Mouse (Mus musculus) bone marrow, adult 2 months (tissue): ENCODE data around the gene Reep1. TPM values are rescaled to one million over a fixed set of nuclear protein-coding genes. Genes with fewer than 3 reads are reported as not detected.

Experiments used
- H3K27ac ChIP-seq: fragments of 200-500 bp; 2 replicates; pipeline ENCODE4 v1.5.1; 2012; ENCODE audit warnings: low read depth, mild to moderate bottlenecking, control low read depth, inconsistent platforms, low read length; ENCODE audit not compliant: control insufficient read depth, poor library complexity, insufficient read depth
- H3K4me1 ChIP-seq: fragments of 200-500 bp; 2 replicates; pipeline ENCODE4 v1.6.1; 2011; ENCODE audit warnings: low read length; ENCODE audit not compliant: control insufficient read depth, insufficient read depth
- H3K4me3 ChIP-seq: fragments of 200-500 bp; replicated peaks from 2 replicates; pipeline ENCODE3; 2011; ENCODE audit warnings: mild to moderate bottlenecking, low read depth, low read length, control low read depth; ENCODE audit not compliant: control insufficient read depth
- CTCF ChIP-seq: fragments of 200-500 bp; IDR thresholded peaks from 2 replicates; pipeline ENCODE4 v1.5.1; 2011; ENCODE audit warnings: low read length, control low read depth; ENCODE audit not compliant: control insufficient read depth, insufficient read depth
- POLR2A ChIP-seq: fragments of 200-500 bp; IDR thresholded peaks from 2 replicates; pipeline ENCODE4 v1.6.1; 2011; ENCODE audit warnings: low read depth, mild to moderate bottlenecking, control low read depth, low read length, borderline replicate concordance; ENCODE audit not compliant: control insufficient read depth
- WGBS: fragments of 180-500 bp; shearing (Covaris S2); methylation state at CpG from one replicate; pipeline ENCODE4 v1.1.7; 2018; 5-methylcytosine and 5-hydroxymethylcytosine counted together
- polyA plus RNA-seq: library from polyadenylated mRNA; stranded (reverse); fragments of >200 nt; gene quantifications from 2 replicates; pipeline ENCODE4 v1.2.4, GENCODE M21; 2011; ENCODE audit warnings: low replicate concordance; ENCODE audit not compliant: missing spikeins, insufficient read depth, insufficient read length

Reep1 gene
- polyA plus RNA-seq, 1 experiment, result 0.90 TPM

DNA sequence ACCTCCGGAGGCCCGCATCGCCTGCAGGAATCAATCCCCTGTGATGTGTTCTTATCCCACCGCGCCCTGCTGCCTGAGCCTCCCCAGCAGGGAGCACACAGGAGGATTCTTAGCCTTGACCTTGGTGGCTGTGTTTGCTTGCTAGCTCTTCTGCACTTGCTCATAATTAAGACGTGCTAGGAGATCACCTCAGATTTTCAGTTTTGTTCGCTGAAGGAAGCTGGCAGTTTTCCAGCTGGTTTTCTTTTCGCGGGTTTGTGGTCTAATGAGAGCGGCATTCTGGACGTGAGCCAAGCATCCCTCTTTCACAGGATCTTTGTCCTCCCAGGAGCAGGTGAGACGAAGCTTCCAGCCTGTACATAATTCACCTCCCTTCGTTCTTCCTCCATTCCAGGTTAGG, 33.6 kb downstream of the Reep1 start:
- TF ChIP-seq POLR2A (no peak), CTCF (no peak)
- Histone ChIP-seq H3K4me3 (no peak overlapping the region), H3K4me1 (no peaks in the 10 kb centered on the region; the same call in 1 of the 2 replicates), H3K27ac (no peak overlapping the region)
- 37% methylated on average over 13 of the region's 13 CpGs for WGBS

DNA sequence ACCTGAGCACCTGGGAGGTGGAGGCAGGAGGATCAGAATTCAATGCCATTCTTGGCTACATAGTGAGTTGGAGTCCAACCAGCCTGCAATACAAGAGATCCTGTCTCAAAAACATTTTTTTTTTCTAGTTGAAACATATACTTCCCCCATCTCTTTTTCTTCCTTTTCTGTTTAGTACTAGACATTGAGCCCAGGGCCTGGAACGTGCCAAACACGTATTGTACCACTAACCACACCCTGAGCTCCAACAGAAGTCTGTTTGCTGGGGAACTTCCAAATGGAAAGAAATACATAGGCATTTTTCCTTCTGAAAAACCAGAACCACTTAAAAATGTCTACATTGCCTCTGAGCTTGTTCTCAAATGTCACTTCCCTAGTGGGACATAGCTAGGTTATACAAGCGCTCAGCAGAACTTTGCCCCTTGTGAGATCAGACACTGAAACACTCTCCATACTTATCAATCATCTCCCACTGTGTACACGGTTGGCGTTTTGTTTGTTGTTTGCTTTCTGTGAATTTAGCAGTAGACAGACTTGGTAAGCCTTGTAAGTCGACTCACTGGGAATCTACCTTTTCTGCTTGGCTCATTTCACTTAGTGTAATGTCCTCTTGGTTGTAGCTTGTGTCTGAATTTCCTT, 34.8 kb downstream of the Reep1 start:
- no peak overlapping the region for H3K4me3 ChIP-seq
- H3K27ac ChIP-seq, result no peak overlapping the region
- H3K4me1 ChIP-seq, result no peaks in the 10 kb centered on the region; the same call in 1 of the 2 replicates
- no peak for TF ChIP-seq POLR2A
- TF ChIP-seq CTCF, result no peak
- WGBS, result 53% methylated on average over 6 of the region's 6 CpGs

DNA sequence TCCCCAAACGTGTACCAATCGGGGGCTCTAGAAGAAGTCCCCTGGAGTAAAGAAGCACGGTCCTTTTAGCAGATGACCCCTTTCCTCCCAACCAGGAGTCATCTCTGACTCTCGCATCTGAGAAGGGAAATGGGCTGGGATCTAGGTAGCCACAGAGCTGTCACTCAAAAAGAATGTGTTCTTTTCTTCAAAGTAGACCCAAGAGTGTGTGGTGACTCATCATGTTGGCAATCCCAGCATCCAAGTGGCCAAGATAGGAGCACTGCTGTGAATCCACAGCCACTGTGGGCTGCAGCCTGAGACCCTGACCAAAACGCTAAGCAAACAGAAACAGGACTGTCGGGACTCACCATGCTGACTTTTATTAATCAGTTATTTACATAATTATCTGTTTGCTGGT, 37.6 kb downstream of the Reep1 start:
- 56% methylated on average over 6 of the region's 6 CpGs for WGBS
- H3K4me3 ChIP-seq, result no peak overlapping the region
- no peak overlapping the region for H3K27ac ChIP-seq
- TF ChIP-seq POLR2A (no peak), CTCF (no peak)
- no peaks in the 10 kb centered on the region; the same call in 1 of the 2 replicates for H3K4me1 ChIP-seq

DNA sequence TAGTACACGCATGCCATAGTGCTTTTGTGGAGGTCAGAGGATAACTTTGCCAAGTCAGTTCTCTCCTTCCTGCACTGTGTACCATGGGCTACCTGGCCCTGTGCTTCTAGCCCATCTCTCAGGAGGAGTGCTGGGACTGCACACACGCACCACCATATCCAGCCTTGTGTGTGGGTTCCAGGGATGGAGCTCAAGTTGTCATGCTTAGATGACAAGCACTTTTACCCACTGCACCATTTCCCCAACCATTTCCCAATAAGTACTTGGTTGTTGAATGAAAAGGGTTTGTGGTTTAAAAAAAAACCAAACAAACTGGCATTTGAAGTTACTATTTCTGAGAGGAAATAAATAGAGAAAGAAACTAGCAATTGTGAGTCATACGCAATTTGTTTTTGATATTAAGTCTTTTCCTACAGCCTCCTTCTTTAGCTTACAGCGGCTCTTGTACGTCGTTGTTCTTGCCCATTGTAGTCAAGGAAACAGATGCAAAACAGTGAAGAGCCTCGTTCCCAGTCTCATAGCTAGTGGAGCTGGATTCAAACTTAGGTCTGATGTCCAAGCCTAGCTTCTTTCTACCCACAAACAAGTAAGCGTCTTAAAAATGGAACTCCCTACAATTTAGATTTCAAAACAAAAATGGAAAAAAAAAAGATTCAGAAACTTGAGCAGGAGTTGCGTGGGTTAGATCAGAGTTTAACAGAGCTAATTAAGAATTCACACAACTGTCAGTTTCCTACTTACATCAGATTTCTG, 38.3 kb downstream of the Reep1 start:
- H3K27ac ChIP-seq, result no peak overlapping the region
- H3K4me3 ChIP-seq, result no peak overlapping the region
- TF ChIP-seq CTCF, result no peak
- no peak for TF ChIP-seq POLR2A
- no peaks in the 10 kb centered on the region; the same call in 1 of the 2 replicates for H3K4me1 ChIP-seq
- WGBS, result 62% methylated on average over 9 of the region's 9 CpGs

DNA sequence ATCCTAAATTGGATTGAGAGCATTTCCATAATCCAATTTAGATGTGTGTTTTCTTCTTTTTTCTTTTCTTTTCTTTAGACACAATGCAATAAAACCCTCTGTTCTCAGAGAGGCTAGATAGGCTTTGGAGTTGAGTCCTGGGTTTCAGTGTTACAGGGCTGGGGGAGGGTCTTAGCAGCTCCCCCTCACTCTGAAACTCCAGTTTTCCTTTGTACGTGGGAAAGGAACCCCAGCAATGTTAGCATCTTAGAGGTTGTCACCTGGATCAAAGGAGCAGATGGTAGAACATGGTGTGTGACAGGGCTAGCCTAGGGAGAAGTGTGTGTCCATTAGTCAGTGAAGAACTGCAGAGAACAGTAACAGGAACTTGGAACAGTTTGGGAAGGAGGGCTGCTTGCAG, 38.9 kb downstream of the Reep1 start:
- Histone ChIP-seq H3K4me1 (no peaks in the 10 kb centered on the region; the same call in 1 of the 2 replicates), H3K4me3 (no peak overlapping the region), H3K27ac (no peak overlapping the region)
- TF ChIP-seq CTCF, result no peak
- TF ChIP-seq POLR2A, result no peak
- 72% methylated on average over 1 of the region's 1 CpGs for whole genome bisulfite sequencing

DNA sequence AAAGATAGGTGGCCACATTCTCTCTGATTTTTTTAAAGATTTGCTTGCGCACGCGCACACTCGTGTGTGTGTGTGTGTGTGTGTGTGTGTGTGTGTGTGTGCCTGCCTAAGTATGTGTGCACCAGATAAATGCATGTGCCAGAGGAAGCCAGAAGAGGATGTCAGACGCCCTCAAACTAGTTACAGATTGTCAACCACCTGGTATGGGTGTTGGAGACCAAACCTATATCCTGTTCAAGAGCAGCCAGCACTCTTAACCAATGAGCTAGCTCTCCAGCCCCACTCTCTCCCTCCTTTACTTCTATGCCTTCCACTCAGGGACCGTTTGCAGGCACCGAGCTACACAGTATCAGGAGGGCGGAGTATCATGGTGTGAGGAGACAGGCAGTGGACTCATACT, 39.5 kb downstream of the Reep1 start:
- TF ChIP-seq CTCF, result no peak
- TF ChIP-seq POLR2A, result no peak
- WGBS, result 67% methylated on average over 8 of the region's 8 CpGs
- H3K4me3 ChIP-seq, result no peak overlapping the region
- no peak overlapping the region for H3K27ac ChIP-seq
- no peaks in the 10 kb centered on the region; the same call in 1 of the 2 replicates for H3K4me1 ChIP-seq

DNA sequence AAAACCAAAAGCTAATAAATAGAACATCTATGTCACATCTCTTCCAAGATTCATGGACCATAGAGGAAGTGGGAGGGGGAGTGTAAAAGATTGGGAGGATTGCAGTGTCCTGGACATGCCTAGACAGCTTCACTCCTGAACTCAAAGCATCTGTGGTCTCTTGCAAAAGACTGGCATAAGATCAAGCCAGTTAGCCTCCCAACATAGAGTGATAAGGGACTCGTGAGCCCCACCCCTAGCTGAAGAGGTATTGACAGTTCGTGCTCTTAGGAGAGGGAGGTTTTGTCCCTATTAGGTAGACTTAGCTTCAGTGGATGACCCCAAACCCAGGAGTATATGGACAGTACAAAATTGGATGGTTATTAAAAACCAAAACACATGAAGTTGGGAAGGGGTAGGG, 44.2 kb downstream of the Reep1 start:
- TF ChIP-seq CTCF (no peak), POLR2A (no peak)
- WGBS, result 48% methylated on average over 2 of the region's 2 CpGs
- no peaks in the 10 kb centered on the region; the same call in 1 of the 2 replicates for H3K4me1 ChIP-seq

DNA sequence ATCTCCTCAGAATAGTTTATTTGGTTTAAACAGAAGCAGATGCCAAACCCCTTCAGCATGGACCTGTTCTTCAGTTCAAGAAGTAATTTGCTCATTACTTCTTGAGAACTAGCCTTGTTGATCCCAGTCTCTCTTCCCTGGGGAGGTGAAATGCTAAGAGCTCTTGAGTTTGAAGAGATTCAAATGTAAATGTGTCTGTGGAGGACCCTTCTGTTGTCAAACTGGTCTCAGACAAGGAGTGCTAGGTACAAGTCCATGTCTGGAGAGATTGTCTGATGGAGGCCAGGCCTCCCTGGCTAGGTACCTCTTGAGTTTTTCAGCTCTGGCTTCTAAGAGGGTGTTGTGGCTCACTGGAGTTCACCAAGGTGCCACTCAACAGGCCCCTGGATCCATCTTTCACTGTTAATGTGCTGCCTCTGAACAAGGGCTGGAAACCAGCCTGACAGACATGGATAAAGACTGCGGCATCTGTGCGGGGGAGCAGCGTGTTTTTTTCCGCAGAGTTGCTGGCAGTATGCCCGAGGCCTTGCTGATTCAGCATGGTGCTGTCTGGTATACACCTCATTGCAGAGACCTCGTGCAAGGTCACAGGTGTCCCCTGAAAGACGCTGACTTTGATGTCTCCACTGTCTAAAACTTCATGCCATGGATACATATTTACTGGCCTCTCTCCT, 45.6 kb downstream of the Reep1 start:
- 85% methylated on average over 7 of the region's 7 CpGs for WGBS

More for the DNA sequence above, 44.2 kb downstream of the Reep1 start:
- Histone ChIP-seq H3K27ac (no peak overlapping the region), H3K4me3 (no peak overlapping the region)

More for the DNA sequence above, 45.6 kb downstream of the Reep1 start:
- TF ChIP-seq CTCF (no peak), POLR2A (no peak)
- Histone ChIP-seq H3K4me3 (no peak overlapping the region), H3K27ac (no peak overlapping the region), H3K4me1 (peaks cover 2% of the 10 kb centered on the region)
